Comparison of ENCODE assay signal across 9 mouse cellular contexts in genomic region chr2:144267004-144267730, GRCm38 (mm10). TPM values are rescaled to one million over a fixed set of nuclear protein-coding genes. Genes with fewer than 3 reads are reported as not detected.
DNase-seq lines count a peak whose midpoint lies in the region; ATAC-seq and TF ChIP-seq lines count a peak whose summit lies in the region.
"Had no signal": no experiment of that assay in that cellular context is flagged by ENCODE, and none has a peak within 500 bp of the region (broad histone marks: within the 10 kb centered on the region; RNA-seq: fewer than 3 reads in every experiment).

No protein-coding gene starts in this region.

- H3K27me3 ChIP-seq in heart, embryonic 16.5 days (ENCODE audit: control insufficient read depth, insufficient read depth, low read length): no peaks in the 10 kb centered on the region
- no peaks in the 10 kb centered on the region for H3K27me3 ChIP-seq in C2C12 (ENCODE audit: control insufficient read depth, insufficient read depth, insufficient read length)
- H3K27me3 ChIP-seq in liver, embryonic 13.5 days: no peaks in the 10 kb centered on the region
- H3K27me3 ChIP-seq: Patski had no signal

- no peak for TF ChIP-seq POLR2A in bone marrow macrophage, adult 2 months (IDR thresholded peaks at IDR 0.05; ENCODE audit: borderline replicate concordance, low read depth, low read length)

- peaks cover 100% of the 10 kb centered on the region for H3K79me2 ChIP-seq in C2C12 (ENCODE audit: control insufficient read depth, insufficient read depth)

- DNase-seq in heart, postnatal 25 days (ENCODE audit: low spot score): no peak
- DNase-seq in liver, embryonic 13.5 days: no peak
- no peak for DNase-seq in cerebellum, postnatal 14 days
- no peak for DNase-seq in testis, postnatal 14 days (ENCODE audit: low spot score)
- DNase-seq in frontal cortex, adult 2 months (ENCODE audit: extremely low spot score in 1 of 2, low spot score in 1 of 2): no peak

- H3K9me3 ChIP-seq in heart, embryonic 16.5 days (replicated peaks; ENCODE audit: control insufficient read depth, low read length): no peaks in the 10 kb centered on the region
- H3K9me3 ChIP-seq in liver, embryonic 13.5 days (replicated peaks): no peaks in the 10 kb centered on the region

- 0 out of 2 replicates have a peak, but pooled peaks cover 3% of the 10 kb centered on the region for H3K36me3 ChIP-seq in heart, embryonic 16.5 days (ENCODE audit: control insufficient read depth, insufficient read depth)
- peaks cover 81% of the 10 kb centered on the region for H3K36me3 ChIP-seq in C2C12 (ENCODE audit: control insufficient read depth, insufficient read depth)
- peaks cover 51% of the 10 kb centered on the region for H3K36me3 ChIP-seq in liver, embryonic 13.5 days

- H3K79me3 ChIP-seq in C2C12 (ENCODE audit: low read depth): peaks cover 91% of the 10 kb centered on the region

- H3K4me1 ChIP-seq in heart, embryonic 16.5 days (ENCODE audit: control insufficient read depth, insufficient read depth, low read length): peaks cover 38% of the 10 kb centered on the region
- H3K4me1 ChIP-seq in bone marrow macrophage, adult 2 months (ENCODE audit: control insufficient read depth, insufficient read depth, low read length): peaks cover 22% of the 10 kb centered on the region
- H3K4me1 ChIP-seq in liver, embryonic 13.5 days (replicated peaks): peaks cover 71% of the 10 kb centered on the region

- no peak overlapping the region; the same call in 1 of the 2 replicates for H3K9ac ChIP-seq in heart, embryonic 16.5 days (ENCODE audit: low read length)
- peak overlapping the region; percentile 98 for H3K9ac ChIP-seq in liver, embryonic 13.5 days

- H3K4me3 ChIP-seq in heart, embryonic 16.5 days (ENCODE audit: low read length): no peak overlapping the region; the same call in 1 of the 2 replicates
- H3K4me3 ChIP-seq in C2C12 (ENCODE audit: insufficient read depth, poor library complexity, severe bottlenecking): peak overlapping the region; percentile 96
- peak overlapping the region; percentile 49 for H3K4me3 ChIP-seq in bone marrow macrophage, adult 2 months (ENCODE audit: insufficient read depth, low read length)
- peak overlapping the region; percentile 94 for H3K4me3 ChIP-seq in liver, embryonic 13.5 days (replicated peaks)

- ATAC-seq in heart, embryonic 16.5 days (replicated peaks; ENCODE audit: extremely low read depth, insufficient read depth, low FRiP score): no peak
- no peak for ATAC-seq in liver, embryonic 13.5 days (ENCODE audit: low read depth)

- H3ac ChIP-seq in C2C12 (ENCODE audit: control insufficient read depth, insufficient read length, low read depth): peak overlapping the region; percentile 27

- no peak overlapping the region for H3K27ac ChIP-seq in heart, embryonic 16.5 days (ENCODE audit: low read length)
- H3K27ac ChIP-seq in bone marrow macrophage, adult 2 months (ENCODE audit: insufficient read depth, low read depth, low read length): peak overlapping the region; percentile 94
- peak overlapping the region; percentile 50 for H3K27ac ChIP-seq in liver, embryonic 13.5 days

- TF ChIP-seq CTCF in C2C12 (IDR thresholded peaks at IDR 0.05; ENCODE audit: control insufficient read depth, insufficient read depth, insufficient read length): no peak
- no peak for TF ChIP-seq CTCF in bone marrow macrophage, adult 2 months (IDR thresholded peaks at IDR 0.05; ENCODE audit: low read depth, low read length)

- intact Hi-C loops in heart, postnatal 25 days (cut with DNase I): no loop called here

- peak overlapping the region; percentile 46 for H3K4me2 ChIP-seq in heart, embryonic 16.5 days (ENCODE audit: low read depth, low read length)
- peak overlapping the region; percentile 85 for H3K4me2 ChIP-seq in liver, embryonic 13.5 days

- WGBS in heart, embryonic 16.5 days: 46% methylated on average over 5 of the region's 5 CpGs
- 22% methylated on average over 5 of the region's 5 CpGs for WGBS in liver, embryonic 13.5 days (ENCODE audit: insufficient replicate concordance)

TF ChIP-seq in C2C12, 6 proteins besides CTCF, POLR2A, EP300 and RAD21:
- no peak for TF ChIP-seq MYOD1 (IDR thresholded peaks at IDR 0.05; ENCODE audit: control insufficient read depth, insufficient read length, low read depth)
- no peak for TF ChIP-seq CEBPB (IDR thresholded peaks at IDR 0.05; ENCODE audit: low read depth)
- TF ChIP-seq FOSL1 (IDR thresholded peaks at IDR 0.05; ENCODE audit: insufficient read depth, low read length, poor library complexity, severe bottlenecking): no peak
- TF ChIP-seq MYOG (IDR thresholded peaks at IDR 0.05; ENCODE audit: control insufficient read depth, extremely low read depth, insufficient read length): no peak
- TF ChIP-seq USF1 (IDR thresholded peaks at IDR 0.05; ENCODE audit: low read depth): no peak
- no peak for TF ChIP-seq MAX (IDR thresholded peaks at IDR 0.05)

RNA-seq across cellular contexts. Expression of gene Mgme1, which starts 3.3 kb away (rescaled TPM):
- 26.0 and 28.0 TPM in 2 replicates for polyA plus RNA-seq in heart, embryonic 16.5 days (2015; fragmentation: Nextera tagmentation; extraction: Ambion mirVana)
- 10 to 100 TPM; 12.3 to 12.4 TPM for total RNA-seq in heart, postnatal 25 days (2021)
- 6.2 TPM for polyA plus RNA-seq in C2C12 (2012; fragmentation: generic; extraction: Trizol)
- 12.2 and 13.2 TPM in 2 replicates for polyA plus RNA-seq in bone marrow macrophage, adult 2 months (2012; ENCODE audit: insufficient read depth, insufficient read length, missing spikeins)
- polyA plus RNA-seq in liver, embryonic 13.5 days (2015; fragmentation: Nextera tagmentation; extraction: Ambion mirVana): 14.0 and 14.3 TPM in 2 replicates
- 5.9 and 6.0 TPM in 2 replicates for polyA plus RNA-seq in frontal cortex, adult 2 months (2012; rRNA removed)

RNA-seq across cellular contexts. Expression of gene Snx5, which starts 3.5 kb away (rescaled TPM):
- 79.2 and 95.3 TPM in 2 replicates for polyA plus RNA-seq in heart, embryonic 16.5 days (2015; fragmentation: Nextera tagmentation; extraction: Ambion mirVana)
- 10 to 100 TPM; 47.7 to 48.8 TPM for total RNA-seq in heart, postnatal 25 days (2021)
- polyA plus RNA-seq in C2C12 (2012; fragmentation: generic; extraction: Trizol): 87.4 TPM
- 867 and 1,049 TPM in 2 replicates for polyA plus RNA-seq in bone marrow macrophage, adult 2 months (2012; ENCODE audit: insufficient read depth, insufficient read length, missing spikeins)
- 83.9 and 94.8 TPM in 2 replicates for polyA plus RNA-seq in liver, embryonic 13.5 days (2015; fragmentation: Nextera tagmentation; extraction: Ambion mirVana)
- polyA plus RNA-seq in frontal cortex, adult 2 months (2012; rRNA removed): 74.7 and 83.1 TPM in 2 replicates
